Mouse (Mus musculus) T-cell, adult 2 months (primary cell): ENCODE measurements around the gene Rarres2.

Experiments used
- DNase-seq: peaks from one replicate; pipeline ENCODE4 v3.0.0; 2022; ENCODE audit warnings: low spot score

The Rarres2 gene

DNA sequence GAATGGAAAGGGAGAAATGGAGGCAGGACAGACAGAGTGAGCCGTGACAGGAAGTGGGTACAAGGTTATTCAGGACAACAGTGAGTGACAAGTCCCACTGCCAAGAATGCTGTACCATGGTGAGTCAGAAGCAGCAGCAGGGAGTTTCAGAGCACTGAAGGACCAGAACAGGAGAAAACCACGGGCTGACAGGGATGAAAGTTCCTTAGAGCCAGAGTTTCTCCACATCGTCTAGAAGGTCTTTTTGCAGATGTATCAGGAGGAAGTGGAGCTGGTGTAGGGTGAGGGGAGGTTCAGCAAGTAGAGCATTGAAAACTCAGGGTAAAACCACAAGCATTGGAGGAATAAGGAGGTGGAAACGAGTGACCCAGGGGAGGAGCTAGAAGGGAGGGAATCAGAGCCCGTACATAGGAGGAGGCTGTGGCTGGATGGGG is 6.6 kb upstream of the Rarres2 start:
- no peak for DNase-seq

DNA sequence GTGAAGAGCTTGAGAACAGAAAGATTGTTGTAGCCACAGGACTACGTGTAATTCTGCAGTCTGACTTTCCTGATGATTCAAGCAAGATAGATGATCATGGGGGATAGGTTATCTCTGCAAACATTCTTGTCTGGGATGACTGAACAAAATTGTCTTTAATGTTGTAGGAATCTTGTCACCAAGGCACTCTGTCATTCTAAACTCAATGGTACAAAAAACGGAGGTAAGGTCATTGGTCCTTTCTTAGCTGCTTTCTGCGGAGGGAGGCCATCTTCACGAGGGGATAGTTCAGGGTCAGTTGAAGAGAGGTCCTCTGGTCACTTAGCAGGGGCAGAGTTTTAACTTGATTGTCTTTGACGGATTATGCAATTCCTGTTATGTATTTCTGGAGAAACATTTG is 6.1 kb upstream of the Rarres2 start:
- no peak for DNase-seq

DNA sequence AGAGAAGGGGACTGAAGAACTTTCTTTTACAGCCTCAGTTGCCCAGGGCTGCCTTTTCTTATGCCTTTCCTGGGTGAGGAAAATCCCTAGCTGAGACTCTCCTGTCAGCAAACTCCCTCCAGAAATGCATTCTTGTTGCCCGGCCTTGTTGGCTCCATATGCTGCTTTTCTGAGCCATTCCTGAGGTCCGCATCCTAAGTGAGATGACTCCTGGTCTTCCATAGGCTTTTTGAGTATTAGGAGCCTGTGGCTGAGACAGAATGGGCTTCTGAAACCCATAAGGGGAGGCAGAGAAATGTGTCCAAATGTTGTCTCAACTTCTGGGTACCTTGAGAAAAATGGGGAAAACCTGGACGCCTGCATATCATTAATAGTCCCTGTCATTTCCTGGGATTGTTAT is 1.4 kb upstream of the Rarres2 start:
- DNase-seq, result no peak

DNA sequence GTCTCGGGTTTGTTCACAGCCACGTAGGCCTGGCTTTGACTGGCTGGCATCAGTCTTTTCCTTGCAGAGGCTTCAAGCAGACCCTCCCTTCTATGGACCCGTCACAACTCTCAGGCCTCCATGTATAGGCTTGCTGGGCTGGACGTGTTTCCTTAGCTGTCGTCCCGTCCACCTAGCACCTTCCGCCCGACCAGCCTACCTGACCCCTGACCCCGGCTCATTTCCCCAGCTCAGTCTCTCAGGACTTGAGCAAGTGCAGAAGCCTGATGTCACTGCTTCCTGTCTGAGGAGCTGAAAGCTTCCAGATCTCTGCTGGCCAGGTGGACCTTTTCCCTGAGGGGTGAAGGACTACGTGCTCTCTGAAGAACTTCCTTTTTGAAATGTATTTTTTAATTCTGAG is 691 bp upstream of the Rarres2 start:
- no peak for DNase-seq

- DNase-seq, result no peak
These were observed 575 bp downstream of the Rarres2 start for GRCm38 (mm10) chr6:48572014-48572413.

DNA sequence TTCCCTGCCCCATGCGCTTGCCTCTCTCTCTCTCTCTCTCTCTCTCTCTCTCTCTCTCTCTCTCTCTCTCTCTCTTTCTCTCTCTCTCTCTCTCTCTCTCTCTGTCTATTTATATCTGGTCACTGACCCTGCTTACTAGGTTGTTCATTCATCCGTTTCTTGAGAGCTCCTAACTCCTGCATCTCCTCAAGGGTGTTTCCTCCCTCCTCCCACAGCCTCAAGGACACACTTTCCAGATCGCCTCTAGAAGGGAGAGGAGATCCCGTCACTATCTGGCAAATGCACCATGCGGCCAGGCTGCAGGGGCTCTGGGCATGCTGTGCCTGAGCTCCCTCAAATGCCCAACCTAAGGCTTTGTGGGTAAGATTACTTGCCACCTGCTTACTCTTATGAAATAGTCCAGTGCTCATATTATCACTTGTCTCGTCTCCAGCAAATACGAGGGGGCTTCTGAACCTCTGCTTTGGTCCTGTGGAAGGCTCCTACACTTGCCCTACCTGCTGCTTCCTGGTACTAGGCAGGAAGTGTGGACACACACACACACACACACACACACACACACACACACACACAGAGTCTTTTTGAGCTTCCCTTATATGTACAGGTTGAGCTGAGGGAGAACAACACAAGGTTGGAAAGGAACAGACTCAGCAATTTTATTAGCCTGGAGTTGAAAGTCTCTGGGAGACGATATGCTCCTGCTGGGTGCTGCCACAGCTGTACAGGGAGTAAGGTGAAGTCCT is 3.4 kb downstream of the Rarres2 start:
- DNase-seq, result peak; percentile 27

DNA sequence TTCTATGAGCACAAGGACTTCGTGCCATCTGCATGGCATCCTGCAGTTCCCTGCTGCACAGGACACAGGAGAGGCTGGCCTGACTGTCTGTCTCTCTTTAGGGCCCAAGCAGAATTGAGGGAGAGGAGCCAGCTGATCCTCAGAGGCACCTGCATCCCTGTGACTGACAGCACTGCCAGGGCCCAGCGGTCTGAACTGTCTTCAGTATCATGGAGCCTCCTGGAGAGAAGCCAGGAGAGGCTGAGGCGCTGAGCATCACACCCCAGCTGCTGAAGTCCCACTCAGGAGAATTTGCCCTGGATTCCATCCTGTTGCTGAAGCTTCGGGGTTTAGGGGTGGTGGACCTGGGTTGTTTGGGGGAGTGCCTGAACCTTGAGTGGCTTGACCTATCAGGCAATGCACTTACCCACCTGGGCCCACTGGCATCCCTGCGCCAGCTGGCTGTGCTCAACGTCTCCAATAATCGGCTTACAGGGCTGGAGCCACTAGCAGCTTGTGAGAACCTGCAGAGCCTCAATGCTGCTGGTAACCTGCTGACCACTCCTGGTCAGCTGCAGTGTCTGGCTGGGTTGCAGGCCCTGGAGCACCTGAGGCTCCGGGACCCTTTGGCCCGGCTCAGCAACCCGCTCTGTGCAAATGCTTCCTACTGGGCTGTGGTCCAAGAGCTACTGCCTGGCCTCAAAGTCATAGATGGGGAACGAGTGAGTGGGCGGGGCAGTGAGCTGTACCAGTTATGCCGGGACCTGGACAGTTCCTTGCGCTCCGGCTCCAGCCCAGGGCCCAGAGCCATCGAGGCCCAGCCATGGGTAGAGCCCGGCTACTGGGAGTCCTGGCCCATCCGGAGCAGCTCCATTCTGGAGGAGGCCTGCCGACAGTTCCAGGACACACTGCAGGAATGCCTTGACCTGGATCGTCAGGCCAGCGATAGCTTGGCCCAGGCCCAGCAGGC is 4.3 kb downstream of the Rarres2 start:
- DNase-seq, result no peak

- no peak for DNase-seq
These were observed 6.3 kb downstream of the Rarres2 start for GRCm38 (mm10) chr6:48566312-48566711.

- no peak for DNase-seq
These were observed 6.8 kb downstream of the Rarres2 start for GRCm38 (mm10) chr6:48565693-48566310.

GRCm38 (mm10) chr6:48555956-48556355 is 16.6 kb downstream of the Rarres2 start:
- DNase-seq, result no peak

DNA sequence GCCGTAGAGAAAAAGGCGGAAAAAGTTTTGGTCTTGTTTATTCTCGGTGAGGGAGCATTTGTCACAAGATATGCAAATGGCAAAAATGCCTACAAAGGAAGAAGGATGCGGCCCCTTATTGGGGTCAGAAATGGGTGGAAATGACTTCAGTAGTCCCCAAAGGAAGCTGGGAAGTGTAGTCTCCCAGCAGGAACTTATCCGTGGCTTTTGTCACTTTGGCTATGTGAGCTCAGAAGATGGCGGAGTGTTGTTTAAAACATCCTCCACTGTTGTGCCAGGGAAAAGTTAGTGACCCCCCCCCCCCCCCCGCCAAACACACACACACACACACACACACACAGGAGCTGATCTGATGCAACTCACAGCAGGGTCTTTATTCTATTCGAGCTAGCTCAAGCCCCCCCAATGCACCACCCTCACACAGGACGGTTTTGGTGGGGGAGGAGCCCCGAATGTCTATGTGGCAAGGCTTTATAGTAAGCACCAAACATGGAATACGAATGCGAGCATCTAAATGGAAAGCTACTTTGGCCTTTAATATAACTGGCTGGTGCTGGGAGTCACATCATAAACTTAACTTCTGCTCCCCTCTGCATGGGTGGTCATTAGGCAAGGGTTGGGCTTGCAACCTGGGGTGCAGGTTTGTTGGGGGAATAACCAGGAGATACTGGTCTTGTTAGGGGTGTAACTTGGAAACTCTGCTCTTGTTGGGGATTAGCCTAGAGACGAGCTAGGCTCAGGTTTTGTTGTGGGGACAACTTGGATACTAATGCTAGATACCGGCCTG is 17.3 kb downstream of the Rarres2 start:
- no peak for DNase-seq

DNA sequence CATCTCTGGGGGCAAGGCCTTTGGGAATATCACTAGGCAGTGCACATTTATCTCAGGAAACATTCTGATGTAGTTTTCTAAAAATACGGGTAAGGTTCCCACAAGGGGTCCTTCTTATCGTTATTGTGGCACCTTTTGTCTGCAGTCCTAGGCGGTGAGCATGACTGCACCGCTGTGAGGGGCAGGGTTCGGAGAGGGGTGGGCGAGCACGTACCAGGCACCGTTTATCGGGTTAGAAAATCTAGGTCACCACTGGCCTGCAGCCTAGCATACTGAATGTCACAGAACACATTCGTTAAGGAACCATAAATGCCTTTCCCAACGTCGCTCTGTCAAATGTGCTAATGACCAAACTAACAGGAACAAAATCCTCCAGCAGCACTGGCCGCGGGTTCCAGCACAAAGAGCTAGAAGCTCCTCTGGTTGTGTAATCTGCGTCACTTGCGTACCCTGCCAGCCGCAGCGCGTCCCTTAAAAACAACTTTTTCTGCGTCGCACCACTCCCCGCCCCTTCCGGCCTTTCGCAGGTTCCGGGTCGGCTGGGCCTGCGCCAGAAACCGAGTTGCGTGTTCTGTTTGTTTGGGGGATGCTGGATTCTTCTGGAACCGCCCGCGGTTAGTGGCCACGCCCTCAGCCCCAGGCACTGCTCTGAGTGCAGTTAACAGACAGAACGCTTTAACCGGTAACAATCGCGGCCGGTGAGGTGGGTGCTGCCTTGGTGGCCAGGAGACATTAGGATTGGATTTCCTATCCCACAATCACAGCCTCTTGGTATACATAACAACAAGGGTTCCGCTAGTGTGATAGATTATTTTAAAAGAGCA is 18.1 kb downstream of the Rarres2 start, which contains the start of gene Lrrc61:
TSS of gene Lrrc61 (plus strand) at position 517 of the 824 bp plus-strand sequence.
- DNase-seq, result peak; percentile 99

DNA sequence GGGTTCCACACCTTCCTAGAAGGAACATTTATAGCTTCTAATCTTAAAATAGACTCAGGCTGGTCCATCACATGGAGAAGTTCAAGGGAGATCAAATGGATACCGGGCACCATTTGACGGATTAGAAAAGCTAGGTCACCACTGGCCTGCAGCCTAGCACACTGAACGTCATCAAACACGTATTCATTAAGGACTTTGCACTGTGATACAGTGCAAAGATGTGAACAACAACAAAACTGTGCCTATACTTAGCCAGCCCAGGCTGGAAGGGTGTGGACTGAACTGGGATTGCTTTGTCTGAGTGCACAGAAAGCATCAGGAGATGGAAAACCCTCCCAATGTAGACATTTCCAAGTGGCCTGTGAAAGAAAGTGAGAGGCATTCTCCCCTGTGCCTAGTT is 18.8 kb downstream of the Rarres2 start:
- no peak for DNase-seq

- DNase-seq, result no peak
These were observed 19.7 kb downstream of the Rarres2 start for GRCm38 (mm10) chr6:48552918-48553317.

DNA sequence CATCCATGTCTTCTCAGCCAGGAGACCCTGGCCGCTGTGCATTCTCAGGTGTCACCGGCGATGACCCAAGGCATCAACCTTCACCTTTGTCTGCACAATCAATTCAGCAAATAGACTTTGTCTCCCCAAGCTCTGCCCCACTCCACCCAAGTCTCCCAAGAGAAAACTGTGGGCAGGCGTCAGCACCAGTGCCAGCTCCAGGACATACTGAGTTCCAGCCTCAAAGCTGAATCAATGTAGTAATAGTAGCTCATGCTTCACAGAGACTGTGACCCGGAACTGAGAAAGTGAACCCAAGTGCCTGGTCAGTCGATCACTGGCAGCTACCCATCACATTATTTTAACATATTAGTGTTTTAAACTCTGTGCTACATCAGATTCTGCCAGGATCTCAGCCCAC is 24.3 kb downstream of the Rarres2 start:
- no peak for DNase-seq

- no peak for DNase-seq
These were observed 25.7 kb downstream of the Rarres2 start for GRCm38 (mm10) chr6:48546858-48547257.

GRCm38 (mm10) chr6:48546271-48546670 is 26.3 kb downstream of the Rarres2 start:
- DNase-seq, result peak; percentile 43

DNA sequence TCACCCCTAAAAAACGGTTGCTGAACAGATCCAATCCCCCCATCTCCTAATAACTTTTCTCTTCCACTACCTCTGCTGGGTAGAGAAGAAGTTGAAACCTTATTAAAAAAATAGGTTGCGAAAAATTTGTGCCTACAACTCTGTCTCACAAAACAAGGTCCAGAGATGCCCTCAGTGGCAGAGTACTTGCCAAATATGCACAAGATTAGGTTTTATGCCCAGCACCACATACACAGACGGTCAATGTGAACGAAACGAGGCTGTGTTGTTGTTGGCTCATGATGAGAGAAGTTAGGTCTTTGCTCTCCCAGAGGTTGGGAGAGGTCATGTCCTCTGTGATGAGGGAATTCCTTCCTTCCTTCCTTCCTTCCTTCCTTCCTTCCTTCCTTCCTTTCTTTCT is 27.3 kb downstream of the Rarres2 start:
- DNase-seq, result no peak

DNA sequence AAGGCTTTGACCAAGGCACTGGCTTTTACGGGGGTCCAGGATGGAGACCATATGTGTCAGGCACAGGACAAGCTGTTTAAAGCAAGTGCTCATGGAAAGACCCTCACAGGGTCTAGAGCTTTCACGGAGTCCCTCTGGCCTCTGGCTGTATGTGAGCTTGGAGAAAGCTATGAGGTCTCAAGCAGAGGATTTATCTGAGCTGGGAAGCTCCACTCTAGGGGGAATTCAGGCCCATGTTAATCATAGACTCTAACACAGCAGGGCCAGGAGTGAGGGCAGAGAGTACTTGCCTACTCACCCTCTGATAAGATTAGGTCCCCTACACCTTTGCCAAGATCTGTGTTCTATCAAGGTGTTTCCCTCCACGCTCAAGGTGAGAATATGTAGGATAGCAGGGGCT is 30.0 kb downstream of the Rarres2 start:
- no peak for DNase-seq

- no peak for DNase-seq
These were observed 30.8 kb downstream of the Rarres2 start for GRCm38 (mm10) chr6:48541560-48542450.
